Mouse (Mus musculus): Measurements from ENCODE around the gene Nedd9. TPM values are rescaled to one million over a fixed set of nuclear protein-coding genes. Genes with fewer than 3 reads are reported as not detected.
A peak's percentile ranks its signal among the peaks of the same experiment; 100 is the strongest.
"Not testable (repeated sequence)": the region's sequence is repeated elsewhere in the genome, so short reads cannot be mapped to it uniquely, and the experiment has no call there.

The Nedd9 gene
- total RNA-seq, 2 experiments from 2014 or later: 19.2 to 26.4 TPM

DNA sequence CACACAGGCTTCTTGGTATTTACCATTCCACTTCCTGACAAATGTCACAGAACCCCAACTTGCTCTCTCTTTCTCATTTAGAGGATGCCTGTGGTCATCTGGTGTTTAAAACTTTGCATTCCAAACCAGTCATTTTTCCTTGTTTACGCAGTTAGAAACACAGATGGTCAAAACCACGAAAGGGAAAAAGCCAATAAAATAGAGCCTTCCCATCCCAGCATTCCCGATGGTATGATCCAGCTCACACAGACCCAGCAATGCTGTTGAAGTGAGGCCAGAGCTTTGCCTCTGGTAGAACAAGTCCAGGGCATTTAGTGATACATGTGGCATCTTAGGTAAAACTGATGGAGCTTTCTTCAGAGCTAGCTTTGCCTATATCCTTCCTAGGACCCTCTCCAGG lies 165.7 kb downstream of the Nedd9 start:
- DNase-seq (ENCODE audit: low spot score in 2 of 2): no peak

DNA sequence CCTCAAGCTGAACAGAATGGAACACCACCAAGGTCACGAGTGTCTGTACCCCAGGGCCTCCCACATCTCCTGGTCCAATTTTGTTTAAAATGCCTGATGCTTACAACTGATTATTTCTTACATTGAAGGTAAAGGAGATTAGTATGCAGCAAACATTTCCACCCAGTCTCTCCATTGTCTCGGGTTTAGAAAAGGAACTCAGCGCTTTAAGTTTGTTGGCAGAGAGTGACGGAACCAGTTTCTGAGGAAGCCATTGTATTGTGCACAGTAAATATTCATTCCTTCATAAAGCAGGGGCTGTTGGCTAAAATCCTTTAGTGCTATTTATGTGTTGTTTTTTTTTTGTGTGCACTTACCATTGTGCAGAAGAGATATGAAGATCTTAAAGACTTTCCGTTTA lies 166.4 kb downstream of the Nedd9 start:
- no peak for DNase-seq (ENCODE audit: low spot score in 2 of 2)

GRCm38 (mm10) chr13:41302716-41303115 lies 184.4 kb downstream of the Nedd9 start:
- DNase-seq (ENCODE audit: low spot score in 2 of 2): peak; percentile 59 to 76

- no peak for DNase-seq (ENCODE audit: low spot score in 2 of 2)
Measured at GRCm38 (mm10) chr13:41300037-41300436, 187.1 kb downstream of the Nedd9 start.

GRCm38 (mm10) chr13:41298996-41299395 lies 188.2 kb downstream of the Nedd9 start:
- DNase-seq (ENCODE audit: low spot score in 2 of 2): no peak

DNA sequence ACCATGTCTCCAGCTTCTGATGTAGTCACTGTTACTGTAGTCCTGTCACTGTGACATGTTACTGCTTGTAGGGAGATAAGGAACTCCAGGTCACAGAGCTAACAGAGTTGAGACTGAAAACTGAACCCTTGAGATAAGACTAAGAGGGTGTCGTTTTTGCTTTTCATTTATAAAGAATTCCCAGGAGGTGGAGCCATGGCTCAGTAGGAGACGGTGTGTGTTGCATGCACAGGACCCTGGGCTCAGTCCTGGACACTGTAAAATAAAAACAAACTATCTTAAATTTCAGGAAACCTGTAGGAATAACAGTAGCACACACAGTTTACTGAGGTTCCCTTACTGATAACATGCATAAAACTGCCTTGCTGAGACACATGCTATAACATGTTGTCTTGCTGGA lies 188.6 kb downstream of the Nedd9 start:
- DNase-seq (ENCODE audit: low spot score in 2 of 2): no peak

- DNase-seq (ENCODE audit: low spot score in 2 of 2): no peak
Measured at GRCm38 (mm10) chr13:41296396-41296795, 190.8 kb downstream of the Nedd9 start.

DNA sequence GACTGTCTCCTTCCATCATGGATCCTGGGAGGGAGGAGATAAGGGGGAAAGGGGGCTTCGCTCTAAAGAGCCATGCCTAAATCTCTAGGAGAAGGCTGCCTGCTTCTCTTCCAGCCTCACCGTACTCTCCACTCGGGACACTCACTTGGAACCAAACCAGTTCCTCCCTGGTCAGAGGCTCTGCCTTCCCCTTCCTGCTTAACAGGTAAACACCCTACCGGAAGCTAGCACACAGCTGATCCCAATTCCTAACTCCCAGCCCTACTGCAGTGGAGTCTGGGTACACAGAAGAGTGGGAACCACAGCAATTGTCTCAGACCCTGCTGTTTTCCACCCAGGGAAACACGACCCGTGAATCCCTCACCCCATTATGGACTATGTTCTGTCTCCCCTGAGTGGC lies 191.3 kb downstream of the Nedd9 start:
- no peak for DNase-seq (ENCODE audit: low spot score in 2 of 2)

- DNase-seq (ENCODE audit: low spot score in 2 of 2): no peak
Measured at GRCm38 (mm10) chr13:41293595-41293994, 193.6 kb downstream of the Nedd9 start.

- DNase-seq (ENCODE audit: low spot score in 2 of 2): no peak
Measured at GRCm38 (mm10) chr13:41291466-41291974, 195.6 kb downstream of the Nedd9 start.

DNA sequence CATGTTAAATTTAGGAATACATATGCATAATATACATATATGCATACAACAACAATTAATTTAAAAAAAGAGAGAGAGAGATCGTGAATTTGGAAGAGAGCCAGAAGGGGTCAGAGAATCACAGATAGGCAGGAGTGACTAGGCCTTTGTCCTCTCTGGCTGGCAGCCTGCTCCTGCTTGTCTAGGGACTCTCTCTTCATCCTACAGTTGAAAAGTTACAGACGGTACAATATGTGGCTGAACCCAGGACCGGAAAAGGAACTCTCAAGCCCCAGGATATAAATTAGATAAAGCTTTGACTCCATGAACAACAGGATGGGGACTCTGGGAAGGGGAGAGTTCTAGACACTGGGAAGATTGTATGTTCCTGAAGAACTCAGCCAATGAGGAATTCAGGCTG lies 200.9 kb downstream of the Nedd9 start:
- no peak for DNase-seq (ENCODE audit: low spot score in 2 of 2)

DNA sequence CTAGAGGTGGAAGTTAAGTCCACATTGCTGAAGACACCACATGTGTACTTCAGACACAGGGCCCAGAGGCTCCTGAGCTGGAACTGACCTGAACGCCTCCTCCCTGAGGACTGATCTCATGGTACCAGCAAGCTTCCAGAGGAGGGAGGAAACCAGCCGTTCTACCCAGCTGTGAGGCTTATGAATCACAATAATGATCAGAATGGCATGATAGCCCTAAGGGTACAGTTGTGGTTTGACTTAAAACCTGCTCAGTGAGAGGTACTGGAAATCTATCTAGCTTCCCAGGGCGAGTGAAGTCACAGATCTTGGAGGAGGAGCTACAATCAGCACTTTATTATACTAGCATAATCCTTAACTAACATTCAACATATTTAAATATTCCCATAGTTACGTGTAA lies 201.7 kb downstream of the Nedd9 start:
- no peak for DNase-seq (ENCODE audit: low spot score in 2 of 2)

- DNase-seq (ENCODE audit: low spot score in 2 of 2): peak; percentile 38 to 70
Measured at GRCm38 (mm10) chr13:41283256-41283655, 203.9 kb downstream of the Nedd9 start.

DNA sequence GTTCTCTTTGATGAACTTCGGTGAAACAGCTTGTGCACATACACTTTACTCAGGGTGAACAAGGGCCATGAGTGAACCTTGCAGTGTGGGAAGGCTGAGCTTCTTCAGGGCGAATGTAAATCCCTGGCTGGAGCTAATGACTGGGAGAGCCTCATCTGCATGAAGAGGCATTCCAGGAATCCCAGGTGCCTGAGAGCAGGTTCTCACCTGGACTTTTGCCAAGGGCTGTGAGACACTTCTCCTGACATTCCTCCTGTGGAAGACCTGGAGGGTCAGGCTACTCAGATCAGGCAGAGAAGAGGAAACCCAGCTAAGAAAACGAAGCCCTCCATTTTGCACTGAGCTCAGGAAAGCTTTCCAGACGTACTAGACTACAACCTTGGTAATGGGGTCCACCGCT lies 206.5 kb downstream of the Nedd9 start:
- no peak for DNase-seq (ENCODE audit: low spot score in 2 of 2)

DNA sequence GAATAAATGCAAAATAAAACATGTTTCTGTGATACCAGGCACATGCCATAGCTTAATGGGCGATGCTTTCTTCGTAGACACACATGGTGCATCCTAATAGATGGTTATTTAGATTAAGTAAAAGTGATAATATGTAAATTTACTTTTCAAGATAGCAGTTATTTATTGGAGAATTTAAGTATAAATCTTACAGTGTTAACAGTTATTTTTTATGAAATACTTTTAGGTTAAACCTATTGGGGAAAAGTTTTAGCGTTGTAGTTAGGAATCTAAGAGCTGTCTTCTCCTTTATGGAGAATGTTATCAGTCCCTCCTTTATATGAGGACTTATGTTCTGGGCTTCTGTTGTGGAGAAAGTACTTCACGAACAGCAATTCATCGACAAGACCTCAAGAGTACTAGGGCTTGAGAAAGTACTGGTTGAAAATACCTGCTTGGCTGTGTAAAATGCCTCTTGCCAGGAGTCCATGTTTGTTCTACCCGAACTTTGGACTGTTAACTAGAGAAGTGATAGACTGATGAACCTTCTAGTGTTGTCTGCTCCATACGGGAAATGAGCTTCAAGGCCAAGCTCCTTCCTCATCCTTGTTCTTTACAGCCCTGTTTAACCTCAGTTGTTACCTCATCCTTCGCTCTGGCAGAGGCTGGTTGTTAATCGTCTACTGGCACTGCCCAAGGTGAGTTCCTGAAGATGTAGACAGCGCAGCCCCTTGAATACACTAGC lies 213.1 kb downstream of the Nedd9 start, which contains the start of gene Gm17364:
Gm17364 (minus strand) TSS at position 51 of the 724 bp plus-strand sequence.
- no peak for DNase-seq (ENCODE audit: low spot score in 2 of 2)

GRCm38 (mm10) chr13:41267827-41268408 lies 219.2 kb downstream of the Nedd9 start:
- no peak for DNase-seq (ENCODE audit: low spot score in 2 of 2)

DNA sequence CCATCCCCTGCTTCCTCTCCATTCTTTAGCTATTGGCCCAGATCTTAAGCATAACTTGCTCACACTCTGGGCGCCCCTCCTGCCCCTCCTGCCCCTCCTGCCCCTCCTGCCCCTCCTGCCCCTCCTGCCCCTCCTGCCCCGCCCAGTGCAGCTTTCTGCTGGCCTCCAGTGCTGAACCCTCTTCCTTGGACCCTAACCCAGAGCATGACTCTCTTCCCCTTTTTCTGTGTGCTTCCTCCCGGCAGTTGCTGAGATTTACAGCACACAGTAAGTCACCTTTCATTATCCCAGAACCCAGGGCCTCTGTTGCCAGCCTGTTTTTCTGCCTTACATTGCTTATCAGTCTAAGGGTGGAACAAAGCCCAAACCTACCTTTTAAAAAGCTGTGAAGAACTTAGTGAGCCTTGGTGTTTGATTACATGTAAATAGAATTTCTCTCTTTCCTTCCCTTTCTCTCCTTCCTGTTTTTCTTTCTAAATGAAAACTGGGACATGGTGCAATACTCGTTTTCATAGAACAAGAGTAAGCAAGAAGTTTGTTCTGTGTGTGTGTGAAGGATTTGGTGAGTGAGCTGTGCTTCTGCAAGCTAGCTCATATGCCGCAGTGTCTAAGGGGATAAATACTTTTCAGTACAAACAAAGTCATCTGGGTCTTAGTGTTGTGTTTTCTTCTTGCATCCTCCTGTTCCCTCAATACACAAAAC lies 223.7 kb downstream of the Nedd9 start:
- no peak for DNase-seq (ENCODE audit: low spot score in 2 of 2)

- DNase-seq (ENCODE audit: low spot score in 2 of 2): not testable (repeated sequence)
Measured at GRCm38 (mm10) chr13:41261617-41262016, 225.5 kb downstream of the Nedd9 start.
